Mouse (Mus musculus) heart, postnatal 0 days (tissue): ENCODE data around the gene Rps19.

Experiments
- CTCF ChIP-seq: IDR thresholded peaks from 2 replicates; pipeline ENCODE4 v1.5.1; 2016; ENCODE audit warnings: antibody characterized with exemption, control low read depth, low read depth
- EP300 ChIP-seq: IDR thresholded peaks from 2 replicates; pipeline ENCODE4 v1.6.1; 2016; ENCODE audit warnings: antibody characterized with exemption, low read depth

- TF ChIP-seq CTCF (no peak), EP300 (no peak)
Measured at GRCm38 (mm10) chr7:24907211-24907748, 23.1 kb downstream of the Rps19 start.
